Mouse (Mus musculus): ENCODE measurements around the gene Tomm40.

GRCm38 (mm10) chr7:19718297-19718952, 3.2 kb upstream of the Tomm40 start:
- TF ChIP-seq FLI1 (IDR thresholded peaks at IDR 0.05; ENCODE audit: low read length) (no peak), GATA1 (IDR thresholded peaks at IDR 0.05; ENCODE audit: borderline replicate concordance, low read length) (no peak)

Data from megakaryocyte, embryonic 14.5 days (primary cell).